Mouse (Mus musculus) MEL (cell line): ENCODE data around the gene Dap. TPM values are rescaled to one million over a fixed set of nuclear protein-coding genes. Genes with fewer than 3 reads are reported as not detected.

Experiments used
- DNase-seq: peaks from one replicate; pipeline ENCODE4 v3.0.0; 2011; ENCODE audit warnings: low read depth, low spot score
- H3K27ac ChIP-seq: 2 replicates; pipeline ENCODE4 v1.5.1; 2012; ENCODE audit warnings: low read depth, mild to moderate bottlenecking, control low read depth, low read length, moderate library complexity; ENCODE audit not compliant: control insufficient read depth
- H3K27me3 ChIP-seq, 2 experiments: fragments of 150-350 bp in 1 of 2; sonication (generic) in 1 of 2; 2 replicates each; pipeline ENCODE4 v1.6.1; 2012; ENCODE audit warnings: low read length in 2 of 2, mild to moderate bottlenecking in 2 of 2, improper control_type of control experiment in 1 of 2, moderate library complexity in 1 of 2; ENCODE audit not compliant: insufficient read depth in 2 of 2, control insufficient read depth in 1 of 2
- H3K36me3 ChIP-seq, 2 experiments: 2 replicates each; pipeline ENCODE4 v1.6.1; 2012 to 2014; ENCODE audit warnings: low read length in 2 of 2, improper control_type of control experiment in 1 of 2, inconsistent platforms in 1 of 2, mild to moderate bottlenecking in 1 of 2; ENCODE audit not compliant: insufficient read depth in 2 of 2, control insufficient read depth in 1 of 2
- H3K4me1 ChIP-seq, 2 experiments: fragments of 150-350 bp in 1 of 2; sonication (generic) in 1 of 2; 2 replicates each; pipeline ENCODE4 v1.6.1; 2012; ENCODE audit warnings: low read length in 2 of 2, improper control_type of control experiment in 1 of 2, mild to moderate bottlenecking in 1 of 2; ENCODE audit not compliant: insufficient read depth in 2 of 2, control insufficient read depth in 1 of 2
- H3K4me3 ChIP-seq, 2 experiments: fragments of 150-350 bp in 1 of 2; sonication (generic) in 1 of 2; 2 replicates each; pipeline ENCODE4 v1.5.1; 2012; ENCODE audit warnings: low read depth in 2 of 2, low read length in 2 of 2, mild to moderate bottlenecking in 2 of 2, moderate library complexity in 2 of 2, control low read depth in 1 of 2, improper control_type of control experiment in 1 of 2; ENCODE audit not compliant: control insufficient read depth in 1 of 2, insufficient read depth in 1 of 2
- H3K79me2 ChIP-seq: 2 replicates; pipeline ENCODE4 v1.6.1; 2012; ENCODE audit warnings: mild to moderate bottlenecking, low read length, moderate library complexity; ENCODE audit not compliant: control insufficient read depth, poor library complexity, insufficient read depth
- H3K9ac ChIP-seq: 2 replicates; pipeline ENCODE4 v1.6.1; 2012; ENCODE audit warnings: low read depth, mild to moderate bottlenecking, control low read depth, low read length, moderate library complexity; ENCODE audit not compliant: control insufficient read depth, poor library complexity, severe bottlenecking
- H3K9me3 ChIP-seq: fragments of 150-350 bp; sonication (generic); replicated peaks from 2 replicates; pipeline ENCODE4 v1.6.1; 2012; ENCODE audit warnings: mild to moderate bottlenecking, low read length, improper control_type of control experiment, moderate library complexity; ENCODE audit not compliant: insufficient read depth
- BHLHE40 ChIP-seq: IDR thresholded peaks from 2 replicates; pipeline ENCODE4 v1.6.1; 2012; ENCODE audit warnings: low read depth, mild to moderate bottlenecking, inconsistent platforms, low read length, improper control_type of control experiment, borderline replicate concordance
- CHD1 ChIP-seq: IDR thresholded peaks from 2 replicates; pipeline ENCODE4 v1.6.1; 2012; ENCODE audit warnings: low read depth, mild to moderate bottlenecking, inconsistent platforms, low read length, improper control_type of control experiment
- CTCF ChIP-seq, 3 experiments: IDR thresholded peaks in 2 of 3; conservative IDR thresholded peaks in 1 of 3; 2 replicates each; pipeline ENCODE4 v1.5.1; 2011 to 2012; ENCODE audit warnings: low read length in 3 of 3, low read depth in 2 of 3, mild to moderate bottlenecking in 2 of 3, improper control_type of control experiment in 1 of 3, inconsistent platforms in 1 of 3, mixed read lengths in 1 of 3, moderate library complexity in 1 of 3; ENCODE audit not compliant: control insufficient read depth in 1 of 3, insufficient read depth in 1 of 3, poor library complexity in 1 of 3, severe bottlenecking in 1 of 3
- ELF1 ChIP-seq: IDR thresholded peaks from 2 replicates; pipeline ENCODE4 v1.6.1; 2014; ENCODE audit warnings: low read depth, mild to moderate bottlenecking, inconsistent platforms, low read length, improper control_type of control experiment, moderate library complexity
- HCFC1 ChIP-seq: IDR thresholded peaks from 2 replicates; pipeline ENCODE4 v1.6.1; 2012; ENCODE audit warnings: low read depth, mild to moderate bottlenecking, inconsistent platforms, low read length, improper control_type of control experiment, moderate library complexity
- KAT2A ChIP-seq: conservative IDR thresholded peaks from 2 replicates; pipeline ENCODE4 v1.6.1; 2012; ENCODE audit warnings: low read depth, low read length, improper control_type of control experiment, inconsistent platforms
- MAX ChIP-seq: IDR thresholded peaks from 2 replicates; pipeline ENCODE4 v1.6.1; 2011; ENCODE audit warnings: low read length, improper control_type of control experiment
- MXI1 ChIP-seq: IDR thresholded peaks from 2 replicates; pipeline ENCODE4 v1.6.1; 2011; ENCODE audit warnings: mild to moderate bottlenecking, low read depth, low read length, improper control_type of control experiment
- POLR2A ChIP-seq, 2 experiments: IDR thresholded peaks; 2 replicates each; pipeline ENCODE4 v1.6.1; 2011 to 2012; ENCODE audit warnings: low read length in 2 of 2, mild to moderate bottlenecking in 2 of 2, control low read depth in 1 of 2, improper control_type of control experiment in 1 of 2, low read depth in 1 of 2, moderate library complexity in 1 of 2; ENCODE audit not compliant: control insufficient read depth in 1 of 2, insufficient read depth in 1 of 2, poor library complexity in 1 of 2
- POLR2AphosphoS5 ChIP-seq: IDR thresholded peaks from 2 replicates; pipeline ENCODE4 v1.6.1; 2012; ENCODE audit warnings: low read depth, borderline replicate concordance, mild to moderate bottlenecking, inconsistent platforms, low read length, moderate library complexity, mixed read lengths
- RAD21 ChIP-seq: IDR thresholded peaks from 2 replicates; pipeline ENCODE4 v1.6.1; 2011; ENCODE audit warnings: mild to moderate bottlenecking, low read depth, low read length, improper control_type of control experiment
- SIN3A ChIP-seq: IDR thresholded peaks from 2 replicates; pipeline ENCODE4 v1.6.1; 2012; ENCODE audit warnings: low read length, improper control_type of control experiment, inconsistent platforms
- USF2 ChIP-seq, 2 experiments: IDR thresholded peaks; 2 replicates each; pipeline ENCODE4 v1.6.1; 2011 to 2012; ENCODE audit warnings: improper control_type of control experiment in 2 of 2, low read length in 2 of 2, borderline replicate concordance in 1 of 2, inconsistent platforms in 1 of 2, low read depth in 1 of 2, mild to moderate bottlenecking in 1 of 2; ENCODE audit not compliant: insufficient read depth in 1 of 2
- ZMIZ1 ChIP-seq: IDR thresholded peaks from 2 replicates; pipeline ENCODE4 v1.6.1; 2012; ENCODE audit warnings: low read depth, mild to moderate bottlenecking, inconsistent platforms, low read length, improper control_type of control experiment, moderate library complexity
- polyA plus RNA-seq, 2 experiments: library from polyadenylated mRNA; stranded (reverse) in 1 of 2; unstranded in 1 of 2; fragments of >175 nt in 1 of 2; fragments of >200 nt in 1 of 2; gene quantifications; 2 replicates each; pipeline versions ENCODE4 v1.2.1 to v1.2.4; 2012; ENCODE audit warnings: low replicate concordance in 2 of 2, low read depth in 1 of 2; ENCODE audit not compliant: insufficient read length in 2 of 2, insufficient read depth in 1 of 2, missing spikeins in 1 of 2
- total RNA-seq: library from RNA; depleted of rRNA; stranded (reverse); fragments of 300-350 nt; gene quantifications from 2 replicates; pipeline ENCODE4 v1.2.3, GENCODE M21; 2012

Gene Dap
- total and polyA plus RNA-seq, 3 experiments, result 17.8 to 72.6 TPM; not detected in 1

- H3K36me3 ChIP-seq, result no peaks in the 10 kb centered on the region
- H3K79me2 ChIP-seq, result no peaks in the 10 kb centered on the region
- TF ChIP-seq HCFC1 (no peak), MXI1 (no peak), CHD1 (no peak), USF2 (IDR thresholded peaks at IDR 0.05; ENCODE audit: borderline replicate concordance in 1 of 2, insufficient read depth in 1 of 2, low read depth in 1 of 2, low read length in 2 of 2) (no peak), ZMIZ1 (no peak), POLR2A (IDR thresholded peaks at IDR 0.05; ENCODE audit: control insufficient read depth in 1 of 2, insufficient read depth in 1 of 2, low read depth in 1 of 2, low read length in 2 of 2, poor library complexity in 1 of 2) (no peak), SIN3A (no peak), POLR2AphosphoS5 (no peak), BHLHE40 (no peak)
- no peak for DNase-seq
- H3K9me3 ChIP-seq, result no peaks in the 10 kb centered on the region
- H3K4me1 ChIP-seq, result no peaks in the 10 kb centered on the region
- H3K9ac ChIP-seq, result no peak overlapping the region
- H3K27ac ChIP-seq, result no peak overlapping the region
- no peaks in the 10 kb centered on the region for H3K27me3 ChIP-seq
- H3K4me3 ChIP-seq, result no peak overlapping the region
Measured at GRCm38 (mm10) chr15:31305181-31305580, 81.1 kb downstream of the Dap start.

- Histone ChIP-seq H3K9me3 (no peaks in the 10 kb centered on the region), H3K79me2 (no peaks in the 10 kb centered on the region), H3K27me3 (no peaks in the 10 kb centered on the region), H3K9ac (no peak overlapping the region), H3K4me1 (no peaks in the 10 kb centered on the region), H3K27ac (no peak overlapping the region), H3K4me3 (no peak overlapping the region), H3K36me3 (no peaks in the 10 kb centered on the region)
- DNase-seq, result no peak
- no peak for TF ChIP-seq ELF1
- no peak for TF ChIP-seq MAX
- TF ChIP-seq SIN3A, result no peak
Measured at GRCm38 (mm10) chr15:31306726-31307125, 82.6 kb downstream of the Dap start.

GRCm38 (mm10) chr15:31309526-31309925 is 85.4 kb downstream of the Dap start:
- no peaks in the 10 kb centered on the region for H3K27me3 ChIP-seq
- H3K36me3 ChIP-seq, result no peaks in the 10 kb centered on the region
- DNase-seq, result peak; percentile 41
- no peaks in the 10 kb centered on the region for H3K79me2 ChIP-seq
- no peak overlapping the region for H3K4me3 ChIP-seq
- no peak overlapping the region for H3K9ac ChIP-seq
- no peaks in the 10 kb centered on the region for H3K9me3 ChIP-seq
- H3K27ac ChIP-seq, result no peak overlapping the region
- TF ChIP-seq HCFC1 (peak; percentile 15; the same call in 1 of the 2 replicates), BHLHE40 (no peak), CTCF (IDR thresholded peaks at IDR 0.05 in 2 of 3, conservative IDR thresholded peaks at IDR 0.05 in 1 of 3; ENCODE audit: control insufficient read depth in 1 of 3, insufficient read depth in 1 of 3, low read depth in 2 of 3, low read length in 3 of 3, poor library complexity in 1 of 3, severe bottlenecking in 1 of 3) (peak; percentile 58 to 82 (median 68)), KAT2A (no peak), RAD21 (0 out of 2 replicates have a peak, but pooled peaks have one; percentile 3)
- no peaks in the 10 kb centered on the region for H3K4me1 ChIP-seq
